In genomic region chr8:70174079-70174478, GRCm38 (mm10) we compare ENCODE assay signal across 16 mouse cellular contexts. TPM values are rescaled to one million over a fixed set of nuclear protein-coding genes. Genes with fewer than 3 reads are reported as not detected.
DNase-seq lines count a peak whose midpoint lies in the region; ATAC-seq and TF ChIP-seq lines count a peak whose summit lies in the region.
"Had no signal": no experiment of that assay in that cellular context is flagged by ENCODE, and none has a peak within 500 bp of the region (broad histone marks: within the 10 kb centered on the region; RNA-seq: fewer than 3 reads in every experiment).

No protein-coding gene starts in this region.

- no peak overlapping the region for H3K4me3 ChIP-seq in forebrain, embryonic 14.5 days (ENCODE audit: low read depth, low read length)
- no peak overlapping the region for H3K4me3 ChIP-seq in forebrain, postnatal 0 days (ENCODE audit: low read depth, low read length)
- H3K4me3 ChIP-seq in megakaryocyte, embryonic 14.5 days (replicated peaks): peak overlapping the region; percentile 64
- no peak overlapping the region for H3K4me3 ChIP-seq in heart, embryonic 11.5 days (ENCODE audit: low read depth, low read length)
- no peak overlapping the region for H3K4me3 ChIP-seq in liver, embryonic 14.5 days (ENCODE audit: insufficient read depth in 1 of 2, low read depth in 2 of 2, low read length in 2 of 2)
- H3K4me3 ChIP-seq: hindbrain, embryonic 15.5 days had no signal

- 91% methylated on average over 7 of the region's 7 CpGs for WGBS in forebrain, embryonic 14.5 days
- WGBS in forebrain, postnatal 0 days: 92% methylated on average over 7 of the region's 7 CpGs
- WGBS in heart, embryonic 11.5 days (ENCODE audit: insufficient replicate concordance): 52% methylated on average over 7 of the region's 7 CpGs
- 69% methylated on average over 7 of the region's 7 CpGs for WGBS in liver, embryonic 14.5 days (ENCODE audit: insufficient replicate concordance)

- no peak for TF ChIP-seq EP300 in liver, embryonic 14.5 days (IDR thresholded peaks at IDR 0.05; ENCODE audit: low read depth)

- intact Hi-C loops in left cerebral cortex, postnatal 36 days (cut with DNase I): no loop called here

- peaks cover 7% of the 10 kb centered on the region; the same call in 1 of the 2 replicates for H3K4me1 ChIP-seq in forebrain, embryonic 14.5 days (ENCODE audit: control insufficient read depth, insufficient read depth, low read length)
- H3K4me1 ChIP-seq in forebrain, postnatal 0 days (ENCODE audit: insufficient read depth): 0 out of 2 replicates have a peak, but pooled peaks cover 4% of the 10 kb centered on the region
- H3K4me1 ChIP-seq in megakaryocyte, embryonic 14.5 days: peaks cover 57% of the 10 kb centered on the region
- peaks cover 8% of the 10 kb centered on the region for H3K4me1 ChIP-seq in heart, embryonic 11.5 days (ENCODE audit: control insufficient read depth, insufficient read depth, low read length)
- H3K4me1 ChIP-seq in liver, embryonic 14.5 days (replicated peaks; ENCODE audit: control insufficient read depth in 2 of 2, insufficient read depth in 2 of 2, low read length in 1 of 2): peaks cover 21 to 37% of the 10 kb centered on the region in 2 experiments

- no peak for TF ChIP-seq CTCF in forebrain, postnatal 0 days (IDR thresholded peaks at IDR 0.05; ENCODE audit: low read depth)
- TF ChIP-seq CTCF in liver, embryonic 14.5 days (IDR thresholded peaks at IDR 0.05; ENCODE audit: low read depth): no peak

- no peaks in the 10 kb centered on the region for H3K27me3 ChIP-seq in forebrain, embryonic 14.5 days (replicated peaks; ENCODE audit: control insufficient read depth, insufficient read depth, low read length)
- no peaks in the 10 kb centered on the region for H3K27me3 ChIP-seq in forebrain, postnatal 0 days (ENCODE audit: insufficient read depth, low read length)
- H3K27me3 ChIP-seq in megakaryocyte, embryonic 14.5 days (replicated peaks): no peaks in the 10 kb centered on the region
- no peaks in the 10 kb centered on the region for H3K27me3 ChIP-seq in heart, embryonic 11.5 days (ENCODE audit: control insufficient read depth, insufficient read depth, low read length)
- no peaks in the 10 kb centered on the region for H3K27me3 ChIP-seq in liver, embryonic 14.5 days (ENCODE audit: control insufficient read depth, insufficient read depth, low read length)
- H3K27me3 ChIP-seq: hindbrain, embryonic 15.5 days had no signal

- peak overlapping the region; percentile 21; the same call in 1 of the 2 replicates for H3K9ac ChIP-seq in forebrain, embryonic 14.5 days (ENCODE audit: low read length)
- no peak overlapping the region for H3K9ac ChIP-seq in forebrain, postnatal 0 days
- H3K9ac ChIP-seq in heart, embryonic 11.5 days (ENCODE audit: low read depth, low read length): no peak overlapping the region
- no peak overlapping the region for H3K9ac ChIP-seq in liver, embryonic 14.5 days (replicated peaks)
- H3K9ac ChIP-seq: hindbrain, embryonic 15.5 days had no signal

- H3K9me3 ChIP-seq in forebrain, embryonic 14.5 days (replicated peaks; ENCODE audit: control insufficient read depth, low read length): no peaks in the 10 kb centered on the region
- H3K9me3 ChIP-seq in forebrain, postnatal 0 days (ENCODE audit: low read length): no peaks in the 10 kb centered on the region
- no peaks in the 10 kb centered on the region for H3K9me3 ChIP-seq in megakaryocyte, embryonic 14.5 days
- H3K9me3 ChIP-seq in heart, embryonic 11.5 days (replicated peaks; ENCODE audit: control insufficient read depth, low read length): no peaks in the 10 kb centered on the region
- H3K9me3 ChIP-seq in liver, embryonic 14.5 days (ENCODE audit: control insufficient read depth, low read length): no peaks in the 10 kb centered on the region
- H3K9me3 ChIP-seq: hindbrain, embryonic 15.5 days had no signal

- no peak overlapping the region for H3K27ac ChIP-seq in forebrain, embryonic 14.5 days (ENCODE audit: low read depth, low read length)
- no peak overlapping the region for H3K27ac ChIP-seq in forebrain, postnatal 0 days (ENCODE audit: low read depth, low read length)
- H3K27ac ChIP-seq in heart, embryonic 11.5 days (ENCODE audit: low read depth, low read length): peak overlapping the region; percentile 62; the same call in 1 of the 2 replicates
- no peak overlapping the region for H3K27ac ChIP-seq in liver, embryonic 14.5 days
- H3K27ac ChIP-seq: hindbrain, embryonic 15.5 days had no signal

- H3K36me3 ChIP-seq in forebrain, embryonic 14.5 days (ENCODE audit: control insufficient read depth, insufficient read depth, low read length): peaks cover 15% of the 10 kb centered on the region
- H3K36me3 ChIP-seq in forebrain, postnatal 0 days (ENCODE audit: insufficient read depth): peaks cover 19% of the 10 kb centered on the region
- H3K36me3 ChIP-seq in megakaryocyte, embryonic 14.5 days (replicated peaks; ENCODE audit: low read length): peaks cover 41% of the 10 kb centered on the region
- H3K36me3 ChIP-seq in heart, embryonic 11.5 days (ENCODE audit: control insufficient read depth, insufficient read depth, low read length): peaks cover 6% of the 10 kb centered on the region; the same call in 1 of the 2 replicates
- no peaks in the 10 kb centered on the region; the same call in none of the 2 replicates for H3K36me3 ChIP-seq in liver, embryonic 14.5 days (replicated peaks; ENCODE audit: control insufficient read depth, insufficient read depth, low read depth)

- H3K4me2 ChIP-seq in forebrain, embryonic 14.5 days (ENCODE audit: low read length): no peak overlapping the region
- H3K4me2 ChIP-seq in forebrain, postnatal 0 days (ENCODE audit: low read depth): no peak overlapping the region
- H3K4me2 ChIP-seq in heart, embryonic 11.5 days: peak overlapping the region; percentile 56
- peak overlapping the region; percentile 8; the same call in 1 of the 2 replicates for H3K4me2 ChIP-seq in liver, embryonic 14.5 days (ENCODE audit: low read depth)

- ATAC-seq in forebrain, embryonic 14.5 days: no peak
- ATAC-seq in forebrain, postnatal 0 days: no peak
- no peak for ATAC-seq in megakaryocyte, adult 5-6 weeks (ENCODE audit: poor library complexity, severe bottlenecking)
- peak; percentile 46; the same call in 1 of the 2 replicates for ATAC-seq in heart, embryonic 11.5 days (replicated peaks; ENCODE audit: insufficient number of reproducible peaks, low FRiP score, low TSS enrichment)
- ATAC-seq in liver, embryonic 14.5 days (ENCODE audit: insufficient read depth): no peak

- no peak for DNase-seq in forebrain, embryonic 14.5 days (ENCODE audit: low spot score)
- DNase-seq in forebrain, postnatal 0 days: no peak
- no peak for DNase-seq in liver, embryonic 14.5 days (ENCODE audit: low read depth in 3 of 3, low spot score in 3 of 3)
- no peak for DNase-seq in left cerebral cortex, postnatal 36 days (ENCODE audit: low spot score in 2 of 2)
- DNase-seq in kidney, postnatal 36 days: no peak
- DNase-seq: cerebellum, postnatal 14 days; gastrocnemius, postnatal 10 days; kidney, adult 8-10 months; lung, postnatal 36 days; right cerebral cortex, postnatal 14 days; thymus, postnatal 14 days had no signal

RNA-seq across cellular contexts. Expression of gene Tmem161a, which starts 1.9 kb away (rescaled TPM):
- polyA plus RNA-seq in forebrain, embryonic 14.5 days (2014; fragmentation: Nextera tagmentation; extraction: Ambion mirVana): 36.7 and 40.8 TPM in 2 replicates
- 60.7 and 74.9 TPM in 2 replicates for total RNA-seq in forebrain, postnatal 0 days (2014; rRNA removed)
- polyA plus RNA-seq in forebrain, postnatal 0 days (2015; fragmentation: Nextera tagmentation; extraction: Ambion mirVana): 43.3 and 52.7 TPM in 2 replicates
- 63.2 and 162 TPM in 2 replicates for polyA plus RNA-seq in megakaryocyte, embryonic 14.5 days (2012; ENCODE audit: insufficient read depth, low replicate concordance)
- 7.4 and 7.8 TPM in 2 replicates for total RNA-seq in megakaryocyte, adult 5-6 weeks (2015)
- total RNA-seq in megakaryocyte, adult 5-6 weeks (2017): 3.9 and 8.5 TPM in 2 replicates
- 64.9 and 67.7 TPM in 2 replicates for polyA plus RNA-seq in heart, embryonic 11.5 days (2014; fragmentation: Nextera tagmentation; extraction: Ambion mirVana)
- 33.0 and 38.0 TPM in 2 replicates for polyA plus RNA-seq in liver, embryonic 14.5 days (2012; rRNA removed)
- polyA plus RNA-seq in liver, embryonic 14.5 days (2014; fragmentation: Nextera tagmentation; extraction: Ambion mirVana): 15.6 TPM in 2 replicates
- 10 to 100 TPM; 42.9 to 60.1 TPM for total RNA-seq in left cerebral cortex, postnatal 36 days (2021)

RNA-seq across cellular contexts. Expression of gene Mef2b, which starts 34.6 kb away (rescaled TPM):
- polyA plus RNA-seq in forebrain, embryonic 14.5 days (2014; fragmentation: Nextera tagmentation; extraction: Ambion mirVana): 0.30 and 0.77 TPM in 2 replicates
- 0.90 TPM in 1 of 2 replicates, not detected in the other for total RNA-seq in forebrain, postnatal 0 days (2014; rRNA removed)
- polyA plus RNA-seq in forebrain, postnatal 0 days (2015; fragmentation: Nextera tagmentation; extraction: Ambion mirVana): 1.3 and 1.7 TPM in 2 replicates
- polyA plus RNA-seq in megakaryocyte, embryonic 14.5 days (2012; ENCODE audit: insufficient read depth, low replicate concordance): 1.3 and 1.9 TPM in 2 replicates
- 0.39 TPM in 1 of 2 replicates, not detected in the other for total RNA-seq in megakaryocyte, adult 5-6 weeks (2015)
- total RNA-seq in megakaryocyte, adult 5-6 weeks (2017): not detected in 2 replicates
- 0.21 and 0.39 TPM in 2 replicates for polyA plus RNA-seq in heart, embryonic 11.5 days (2014; fragmentation: Nextera tagmentation; extraction: Ambion mirVana)
- polyA plus RNA-seq in liver, embryonic 14.5 days (2012; rRNA removed): 0.03 and 0.04 TPM in 2 replicates
- polyA plus RNA-seq in liver, embryonic 14.5 days (2014; fragmentation: Nextera tagmentation; extraction: Ambion mirVana): not detected in 2 replicates
- under 1 TPM; 0.61 to 0.64 TPM for total RNA-seq in left cerebral cortex, postnatal 36 days (2021)
- total RNA-seq: left cerebral cortex, postnatal 14 days had no signal

RNA-seq across cellular contexts. Expression of gene Borcs8, which starts 34.8 kb away (rescaled TPM):
- polyA plus RNA-seq in forebrain, embryonic 14.5 days (2014; fragmentation: Nextera tagmentation; extraction: Ambion mirVana): 66.2 and 76.7 TPM in 2 replicates
- 59.3 and 74.9 TPM in 2 replicates for total RNA-seq in forebrain, postnatal 0 days (2014; rRNA removed)
- polyA plus RNA-seq in forebrain, postnatal 0 days (2015; fragmentation: Nextera tagmentation; extraction: Ambion mirVana): 56.5 and 64.4 TPM in 2 replicates
- 20.7 and 53.5 TPM in 2 replicates for polyA plus RNA-seq in megakaryocyte, embryonic 14.5 days (2012; ENCODE audit: insufficient read depth, low replicate concordance)
- total RNA-seq in megakaryocyte, adult 5-6 weeks (2015): 35.3 and 51.3 TPM in 2 replicates
- 32.2 and 35.8 TPM in 2 replicates for total RNA-seq in megakaryocyte, adult 5-6 weeks (2017)
- polyA plus RNA-seq in heart, embryonic 11.5 days (2014; fragmentation: Nextera tagmentation; extraction: Ambion mirVana): 45.7 and 46.5 TPM in 2 replicates
- polyA plus RNA-seq in liver, embryonic 14.5 days (2012; rRNA removed): 27.0 and 27.1 TPM in 2 replicates
- polyA plus RNA-seq in liver, embryonic 14.5 days (2014; fragmentation: Nextera tagmentation; extraction: Ambion mirVana): 25.1 and 25.4 TPM in 2 replicates
- 10 to 100 TPM; 47.9 to 50.5 TPM for total RNA-seq in left cerebral cortex, postnatal 36 days (2021)

RNA-seq across cellular contexts. Expression of gene Rfxank, which starts 35.1 kb away (rescaled TPM):
- 8.7 and 9.2 TPM in 2 replicates for polyA plus RNA-seq in forebrain, embryonic 14.5 days (2014; fragmentation: Nextera tagmentation; extraction: Ambion mirVana)
- total RNA-seq in forebrain, postnatal 0 days (2014; rRNA removed): 8.5 and 10.2 TPM in 2 replicates
- polyA plus RNA-seq in forebrain, postnatal 0 days (2015; fragmentation: Nextera tagmentation; extraction: Ambion mirVana): 6.0 and 7.9 TPM in 2 replicates
- polyA plus RNA-seq in megakaryocyte, embryonic 14.5 days (2012; ENCODE audit: insufficient read depth, low replicate concordance): 8.9 and 18.5 TPM in 2 replicates
- 13.6 and 16.3 TPM in 2 replicates for total RNA-seq in megakaryocyte, adult 5-6 weeks (2015)
- total RNA-seq in megakaryocyte, adult 5-6 weeks (2017): 12.5 and 14.5 TPM in 2 replicates
- polyA plus RNA-seq in heart, embryonic 11.5 days (2014; fragmentation: Nextera tagmentation; extraction: Ambion mirVana): 13.2 and 15.1 TPM in 2 replicates
- 5.3 and 6.4 TPM in 2 replicates for polyA plus RNA-seq in liver, embryonic 14.5 days (2012; rRNA removed)
- 6.1 and 7.0 TPM in 2 replicates for polyA plus RNA-seq in liver, embryonic 14.5 days (2014; fragmentation: Nextera tagmentation; extraction: Ambion mirVana)
- 10 to 100 TPM; 12.7 to 16.7 TPM for total RNA-seq in left cerebral cortex, postnatal 36 days (2021)

RNA-seq across cellular contexts. Expression of gene Slc25a42, which starts 38.0 kb away (rescaled TPM):
- polyA plus RNA-seq in forebrain, embryonic 14.5 days (2014; fragmentation: Nextera tagmentation; extraction: Ambion mirVana): 2.3 and 3.3 TPM in 2 replicates
- 11.7 and 12.0 TPM in 2 replicates for total RNA-seq in forebrain, postnatal 0 days (2014; rRNA removed)
- 4.6 and 6.2 TPM in 2 replicates for polyA plus RNA-seq in forebrain, postnatal 0 days (2015; fragmentation: Nextera tagmentation; extraction: Ambion mirVana)
- polyA plus RNA-seq in megakaryocyte, embryonic 14.5 days (2012; ENCODE audit: insufficient read depth, low replicate concordance): 5.0 and 5.5 TPM in 2 replicates
- total RNA-seq in megakaryocyte, adult 5-6 weeks (2015): 0.75 and 1.4 TPM in 2 replicates
- total RNA-seq in megakaryocyte, adult 5-6 weeks (2017): 0.29 and 0.45 TPM in 2 replicates
- polyA plus RNA-seq in heart, embryonic 11.5 days (2014; fragmentation: Nextera tagmentation; extraction: Ambion mirVana): 4.8 and 5.2 TPM in 2 replicates
- 14.7 and 16.1 TPM in 2 replicates for polyA plus RNA-seq in liver, embryonic 14.5 days (2012; rRNA removed)
- polyA plus RNA-seq in liver, embryonic 14.5 days (2014; fragmentation: Nextera tagmentation; extraction: Ambion mirVana): 3.3 and 4.5 TPM in 2 replicates
- total RNA-seq in left cerebral cortex, postnatal 36 days (2021): 10 to 100 TPM; 29.7 to 45.9 TPM

Comparison
In these comparisons a context has a peak if more than half of its experiments do, and no peak if none do; other contexts are left out.
1. H3K4me2 ChIP-seq: peak in heart, embryonic 11.5 days (single experiment) and liver, embryonic 14.5 days (single experiment); none in forebrain, embryonic 14.5 days (single experiment) and forebrain, postnatal 0 days (single experiment).